Mouse (Mus musculus): ENCODE data around the gene 2310009B15Rik. TPM values are rescaled to one million over a fixed set of nuclear protein-coding genes. Genes with fewer than 3 reads are reported as not detected.
A peak's percentile ranks its signal among the peaks of the same experiment; 100 is the strongest.

2310009B15Rik gene
- polyA plus RNA-seq, 1 experiment from 2014 or later: 63.0 TPM

- Histone ChIP-seq H3K4me2 (no peak overlapping the region), H3K27me3 (ENCODE audit: control insufficient read depth, insufficient read depth, low read length) (peaks cover 45% of the 10 kb centered on the region), H3K4me3 (ENCODE audit: low read depth, low read length) (no peak overlapping the region), H3K27ac (ENCODE audit: low read depth, low read length) (no peak overlapping the region), H3K9me3 (ENCODE audit: control insufficient read depth, low read length) (no peaks in the 10 kb centered on the region), H3K9ac (ENCODE audit: low read length) (no peak overlapping the region), H3K36me3 (ENCODE audit: control insufficient read depth, insufficient read depth, low read length) (no peaks in the 10 kb centered on the region), H3K4me1 (ENCODE audit: control insufficient read depth, insufficient read depth, low read length) (peaks cover 16% of the 10 kb centered on the region)
- 96% methylated on average over 1 of the region's 1 CpGs for WGBS
- DNase-seq (ENCODE audit: low spot score, missing footprints) (peak; percentile 70), ATAC-seq (ENCODE audit: low FRiP score) (no peak)
Measured at GRCm38 (mm10) chr1:138850823-138851222, 5.8 kb downstream of the 2310009B15Rik start.

GRCm38 (mm10) chr1:138850161-138850539, 6.5 kb downstream of the 2310009B15Rik start:
- H3K27me3 ChIP-seq (ENCODE audit: control insufficient read depth, insufficient read depth, low read length): peaks cover 52% of the 10 kb centered on the region
- H3K9me3 ChIP-seq (ENCODE audit: control insufficient read depth, low read length): no peaks in the 10 kb centered on the region
- no peak overlapping the region for H3K4me2 ChIP-seq
- H3K36me3 ChIP-seq (ENCODE audit: control insufficient read depth, insufficient read depth, low read length): no peaks in the 10 kb centered on the region
- peak; percentile 81 for DNase-seq (ENCODE audit: low spot score, missing footprints)
- no peak overlapping the region for H3K27ac ChIP-seq (ENCODE audit: low read depth, low read length)
- no peak for ATAC-seq (ENCODE audit: low FRiP score)
- no peak overlapping the region for H3K9ac ChIP-seq (ENCODE audit: low read length)
- no peak overlapping the region for H3K4me3 ChIP-seq (ENCODE audit: low read depth, low read length)
- WGBS: 51% methylated on average over 2 of the region's 4 CpGs
- H3K4me1 ChIP-seq (ENCODE audit: control insufficient read depth, insufficient read depth, low read length): peaks cover 16% of the 10 kb centered on the region

GRCm38 (mm10) chr1:138849531-138850160, 7.0 kb downstream of the 2310009B15Rik start:
- no peak overlapping the region for H3K4me3 ChIP-seq (ENCODE audit: low read depth, low read length)
- no peaks in the 10 kb centered on the region for H3K9me3 ChIP-seq (ENCODE audit: control insufficient read depth, low read length)
- DNase-seq (ENCODE audit: low spot score, missing footprints) (peak; percentile 84), ATAC-seq (ENCODE audit: low FRiP score) (no peak)
- no peaks in the 10 kb centered on the region for H3K36me3 ChIP-seq (ENCODE audit: control insufficient read depth, insufficient read depth, low read length)
- 6% methylated on average over 8 of the region's 8 CpGs for WGBS
- no peak overlapping the region for H3K9ac ChIP-seq (ENCODE audit: low read length)
- H3K27ac ChIP-seq (ENCODE audit: low read depth, low read length): no peak overlapping the region
- no peak overlapping the region for H3K4me2 ChIP-seq
- H3K27me3 ChIP-seq (ENCODE audit: control insufficient read depth, insufficient read depth, low read length): peaks cover 57% of the 10 kb centered on the region
- peaks cover 16% of the 10 kb centered on the region for H3K4me1 ChIP-seq (ENCODE audit: control insufficient read depth, insufficient read depth, low read length)

GRCm38 (mm10) chr1:138848511-138849109, 8.0 kb downstream of the 2310009B15Rik start, which contains the start of gene Lhx9:
Gene Lhx9 (minus strand): TSS chr1:138848577.
- Histone ChIP-seq H3K9ac (ENCODE audit: low read length) (peak within 1 kb of the TSS; percentile 51), H3K4me1 (ENCODE audit: control insufficient read depth, insufficient read depth, low read length) (peaks cover 23% of the 10 kb centered on the region), H3K4me2 (peak within 1 kb of the TSS; percentile 56), H3K36me3 (ENCODE audit: control insufficient read depth, insufficient read depth, low read length) (no peaks in the 10 kb centered on the region), H3K4me3 (ENCODE audit: low read depth, low read length) (peak within 1 kb of the TSS; percentile 33), H3K27ac (ENCODE audit: low read depth, low read length) (peak within 1 kb of the TSS; percentile 16; the same call in 1 of the 2 replicates), H3K27me3 (ENCODE audit: control insufficient read depth, insufficient read depth, low read length) (peaks cover 67% of the 10 kb centered on the region), H3K9me3 (ENCODE audit: control insufficient read depth, low read length) (no peaks in the 10 kb centered on the region)
- WGBS: 0% methylated on average over 33 of the region's 33 CpGs
- ATAC-seq (ENCODE audit: low FRiP score) (peak; percentile 79), DNase-seq (ENCODE audit: low spot score, missing footprints) (peak; percentile 97)

GRCm38 (mm10) chr1:138848026-138848425, 8.6 kb downstream of the 2310009B15Rik start:
- Histone ChIP-seq H3K9ac (ENCODE audit: low read length) (peak overlapping the region; percentile 51), H3K27ac (ENCODE audit: low read depth, low read length) (peak overlapping the region; percentile 16; the same call in 1 of the 2 replicates)

GRCm38 (mm10) chr1:138847146-138847545, 9.5 kb downstream of the 2310009B15Rik start:
- H3K36me3 ChIP-seq (ENCODE audit: control insufficient read depth, insufficient read depth, low read length): no peaks in the 10 kb centered on the region
- no peaks in the 10 kb centered on the region for H3K9me3 ChIP-seq (ENCODE audit: control insufficient read depth, low read length)
- peak overlapping the region; percentile 35; the same call in 1 of the 2 replicates for H3K27ac ChIP-seq (ENCODE audit: low read depth, low read length)
- DNase-seq (ENCODE audit: low spot score, missing footprints) (peak; percentile 93), ATAC-seq (ENCODE audit: low FRiP score) (no peak)
- peaks cover 24% of the 10 kb centered on the region for H3K4me1 ChIP-seq (ENCODE audit: control insufficient read depth, insufficient read depth, low read length)
- peaks cover 78% of the 10 kb centered on the region for H3K27me3 ChIP-seq (ENCODE audit: control insufficient read depth, insufficient read depth, low read length)
- H3K9ac ChIP-seq (ENCODE audit: low read length): peak overlapping the region; percentile 38; the same call in 1 of the 2 replicates
- peak overlapping the region; percentile 32 for H3K4me3 ChIP-seq (ENCODE audit: low read depth, low read length)
- peak overlapping the region; percentile 32 for H3K4me2 ChIP-seq
- WGBS: under 1% methylated on average over 21 of the region's 21 CpGs

More at GRCm38 (mm10) chr1:138848026-138848425, 8.6 kb downstream of the 2310009B15Rik start:
- Histone ChIP-seq H3K27me3 (ENCODE audit: control insufficient read depth, insufficient read depth, low read length) (peaks cover 70% of the 10 kb centered on the region), H3K4me2 (peak overlapping the region; percentile 56), H3K9me3 (ENCODE audit: control insufficient read depth, low read length) (no peaks in the 10 kb centered on the region), H3K4me3 (ENCODE audit: low read depth, low read length) (peak overlapping the region; percentile 33), H3K36me3 (ENCODE audit: control insufficient read depth, insufficient read depth, low read length) (no peaks in the 10 kb centered on the region), H3K4me1 (ENCODE audit: control insufficient read depth, insufficient read depth, low read length) (peaks cover 24% of the 10 kb centered on the region)
- DNase-seq (ENCODE audit: low spot score, missing footprints) (peak; percentile 96), ATAC-seq (ENCODE audit: low FRiP score) (peak; percentile 29)
- 1% methylated on average over 16 of the region's 16 CpGs for WGBS

- peak overlapping the region; percentile 32 for H3K4me3 ChIP-seq (ENCODE audit: low read depth, low read length)
- DNase-seq (ENCODE audit: low spot score, missing footprints) (peak; percentile 93), ATAC-seq (ENCODE audit: low FRiP score) (no peak)
- no peak overlapping the region; the same call in 1 of the 2 replicates for H3K4me2 ChIP-seq
- peak overlapping the region; percentile 25; the same call in 1 of the 2 replicates for H3K9ac ChIP-seq (ENCODE audit: low read length)
- H3K27ac ChIP-seq (ENCODE audit: low read depth, low read length): no peak overlapping the region; the same call in 1 of the 2 replicates
- no peaks in the 10 kb centered on the region for H3K9me3 ChIP-seq (ENCODE audit: control insufficient read depth, low read length)
- no peaks in the 10 kb centered on the region for H3K36me3 ChIP-seq (ENCODE audit: control insufficient read depth, insufficient read depth, low read length)
- H3K27me3 ChIP-seq (ENCODE audit: control insufficient read depth, insufficient read depth, low read length): peaks cover 78% of the 10 kb centered on the region
- WGBS: under 1% methylated on average over 9 of the region's 9 CpGs
- peaks cover 24% of the 10 kb centered on the region for H3K4me1 ChIP-seq (ENCODE audit: control insufficient read depth, insufficient read depth, low read length)
Measured at GRCm38 (mm10) chr1:138846581-138846980, 10.1 kb downstream of the 2310009B15Rik start.

- ATAC-seq (ENCODE audit: low FRiP score): no peak
- DNase-seq (ENCODE audit: low spot score, missing footprints): peak; percentile 93
- 4% methylated on average over 12 of the region's 12 CpGs for WGBS
- Histone ChIP-seq H3K9me3 (ENCODE audit: control insufficient read depth, low read length) (no peaks in the 10 kb centered on the region), H3K4me1 (ENCODE audit: control insufficient read depth, insufficient read depth, low read length) (peaks cover 26% of the 10 kb centered on the region), H3K36me3 (ENCODE audit: control insufficient read depth, insufficient read depth, low read length) (no peaks in the 10 kb centered on the region), H3K4me2 (peak overlapping the region; percentile 6), H3K9ac (ENCODE audit: low read length) (peak overlapping the region; percentile 25; the same call in 1 of the 2 replicates), H3K27ac (ENCODE audit: low read depth, low read length) (no peak overlapping the region), H3K27me3 (ENCODE audit: control insufficient read depth, insufficient read depth, low read length) (peaks cover 78% of the 10 kb centered on the region), H3K4me3 (ENCODE audit: low read depth, low read length) (peak overlapping the region; percentile 32)
Measured at GRCm38 (mm10) chr1:138846131-138846530, 10.5 kb downstream of the 2310009B15Rik start.

GRCm38 (mm10) chr1:138845481-138845880, 11.2 kb downstream of the 2310009B15Rik start:
- Histone ChIP-seq H3K4me1 (ENCODE audit: control insufficient read depth, insufficient read depth, low read length) (peaks cover 27% of the 10 kb centered on the region), H3K27me3 (ENCODE audit: control insufficient read depth, insufficient read depth, low read length) (peaks cover 79% of the 10 kb centered on the region), H3K4me3 (ENCODE audit: low read depth, low read length) (peak overlapping the region; percentile 32), H3K36me3 (ENCODE audit: control insufficient read depth, insufficient read depth, low read length) (no peaks in the 10 kb centered on the region), H3K27ac (ENCODE audit: low read depth, low read length) (no peak overlapping the region), H3K9me3 (ENCODE audit: control insufficient read depth, low read length) (no peaks in the 10 kb centered on the region), H3K4me2 (peak overlapping the region; percentile 6), H3K9ac (ENCODE audit: low read length) (peak overlapping the region; percentile 25; the same call in 1 of the 2 replicates)
- peak; percentile 90 for DNase-seq (ENCODE audit: low spot score, missing footprints)
- ATAC-seq (ENCODE audit: low FRiP score): no peak
- WGBS: 4% methylated on average over 3 of the region's 3 CpGs

Measured in midbrain, embryonic 11.5 days (tissue).